Mouse (Mus musculus): ENCODE measurements around the gene Mok. TPM values are rescaled to one million over a fixed set of nuclear protein-coding genes. Genes with fewer than 3 reads are reported as not detected.

Mok gene
- polyA plus RNA-seq, 1 experiment: 3.3 TPM

GRCm38 (mm10) chr12:110865989-110866388 is 25.2 kb upstream of the Mok start:
- TF ChIP-seq SRF (IDR thresholded peaks at IDR 0.05; ENCODE audit: control insufficient read depth, insufficient read length, low read depth) (no peak), USF1 (IDR thresholded peaks at IDR 0.05; ENCODE audit: low read depth) (no peak), REST (IDR thresholded peaks at IDR 0.05; ENCODE audit: insufficient read depth, insufficient read length) (no peak), E2F4 (IDR thresholded peaks at IDR 0.05; ENCODE audit: insufficient read depth) (no peak), POLR2AphosphoS2 (IDR thresholded peaks at IDR 0.05; ENCODE audit: insufficient read length, low read depth) (no peak), MYOD1 (IDR thresholded peaks at IDR 0.05; ENCODE audit: control insufficient read depth in 1 of 3, insufficient read length in 2 of 3, low read depth in 2 of 3) (no peak), TCF12 (IDR thresholded peaks at IDR 0.05; ENCODE audit: insufficient read depth, poor library complexity, severe bottlenecking) (no peak), MAX (IDR thresholded peaks at IDR 0.05; ENCODE audit: low read depth) (no peak), TCF3 (IDR thresholded peaks at IDR 0.05; ENCODE audit: insufficient read length, low read depth) (no peak), CEBPB (IDR thresholded peaks at IDR 0.05; ENCODE audit: insufficient read depth, poor library complexity, severe bottlenecking) (no peak), POLR2A (IDR thresholded peaks at IDR 0.05; ENCODE audit: insufficient read length, low read depth) (no peak), MYOG (IDR thresholded peaks at IDR 0.05; ENCODE audit: control insufficient read depth in 1 of 3, insufficient read depth in 1 of 3, insufficient read length in 2 of 3, low read depth in 2 of 3) (no peak)
- Histone ChIP-seq H3K4me3 (no peak overlapping the region), H3K79me2 (ENCODE audit: control insufficient read depth, insufficient read depth) (no peaks in the 10 kb centered on the region), H3ac (ENCODE audit: control insufficient read depth, insufficient read length) (no peak overlapping the region), H3K4me2 (ENCODE audit: low read depth) (no peak overlapping the region), H3K27me3 (ENCODE audit: control insufficient read depth, insufficient read depth, insufficient read length) (no peaks in the 10 kb centered on the region), H3K36me3 (ENCODE audit: control insufficient read depth, insufficient read depth) (peaks cover 5% of the 10 kb centered on the region)

- Histone ChIP-seq H3ac (ENCODE audit: control insufficient read depth, insufficient read length) (no peak overlapping the region), H3K36me3 (ENCODE audit: control insufficient read depth, insufficient read depth) (peaks cover 5% of the 10 kb centered on the region), H3K4me2 (ENCODE audit: low read depth) (no peak overlapping the region), H3K27me3 (ENCODE audit: control insufficient read depth, insufficient read depth, insufficient read length) (no peaks in the 10 kb centered on the region), H3K79me2 (ENCODE audit: control insufficient read depth, insufficient read depth) (no peaks in the 10 kb centered on the region), H3K4me3 (no peak overlapping the region)
- TF ChIP-seq MYOG (IDR thresholded peaks at IDR 0.05; ENCODE audit: control insufficient read depth in 1 of 3, insufficient read depth in 1 of 3, insufficient read length in 2 of 3, low read depth in 2 of 3) (no peak), POLR2A (IDR thresholded peaks at IDR 0.05; ENCODE audit: insufficient read length, low read depth) (no peak)
These were observed 24.8 kb upstream of the Mok start for GRCm38 (mm10) chr12:110865571-110865970.

GRCm38 (mm10) chr12:110864008-110864407 is 23.3 kb upstream of the Mok start:
- Histone ChIP-seq H3K4me3 (no peak overlapping the region), H3K27me3 (ENCODE audit: control insufficient read depth, insufficient read depth, insufficient read length) (no peaks in the 10 kb centered on the region), H3K36me3 (ENCODE audit: control insufficient read depth, insufficient read depth) (peaks cover 5% of the 10 kb centered on the region), H3K79me2 (ENCODE audit: control insufficient read depth, insufficient read depth) (no peaks in the 10 kb centered on the region), H3ac (ENCODE audit: control insufficient read depth, insufficient read length) (no peak overlapping the region), H3K4me2 (ENCODE audit: low read depth) (no peak overlapping the region)
- TF ChIP-seq TCF12 (IDR thresholded peaks at IDR 0.05; ENCODE audit: insufficient read depth, poor library complexity, severe bottlenecking) (no peak), USF1 (IDR thresholded peaks at IDR 0.05; ENCODE audit: low read depth) (no peak), MAX (IDR thresholded peaks at IDR 0.05; ENCODE audit: low read depth) (no peak), SRF (IDR thresholded peaks at IDR 0.05; ENCODE audit: control insufficient read depth, insufficient read length, low read depth) (no peak), CEBPB (IDR thresholded peaks at IDR 0.05; ENCODE audit: insufficient read depth, poor library complexity, severe bottlenecking) (no peak), REST (IDR thresholded peaks at IDR 0.05; ENCODE audit: insufficient read depth, insufficient read length) (no peak), MYOG (IDR thresholded peaks at IDR 0.05; ENCODE audit: control insufficient read depth in 1 of 3, insufficient read depth in 1 of 3, insufficient read length in 2 of 3, low read depth in 2 of 3) (no peak)

GRCm38 (mm10) chr12:110861256-110861655 is 20.5 kb upstream of the Mok start:
- H3ac ChIP-seq (ENCODE audit: control insufficient read depth, insufficient read length): no peak overlapping the region
- H3K79me2 ChIP-seq (ENCODE audit: control insufficient read depth, insufficient read depth): no peaks in the 10 kb centered on the region
- TF ChIP-seq TCF12 (IDR thresholded peaks at IDR 0.05; ENCODE audit: insufficient read depth, poor library complexity, severe bottlenecking) (no peak), MYOD1 (IDR thresholded peaks at IDR 0.05; ENCODE audit: control insufficient read depth in 1 of 3, insufficient read length in 2 of 3, low read depth in 2 of 3) (no peak), POLR2A (IDR thresholded peaks at IDR 0.05; ENCODE audit: insufficient read length, low read depth) (no peak), POLR2AphosphoS2 (IDR thresholded peaks at IDR 0.05; ENCODE audit: insufficient read length, low read depth) (no peak), MYOG (IDR thresholded peaks at IDR 0.05; ENCODE audit: control insufficient read depth in 1 of 3, insufficient read depth in 1 of 3, insufficient read length in 2 of 3, low read depth in 2 of 3) (no peak), REST (IDR thresholded peaks at IDR 0.05; ENCODE audit: insufficient read depth, insufficient read length) (no peak), SRF (IDR thresholded peaks at IDR 0.05; ENCODE audit: control insufficient read depth, insufficient read length, low read depth) (no peak), CEBPB (IDR thresholded peaks at IDR 0.05; ENCODE audit: insufficient read depth, poor library complexity, severe bottlenecking) (no peak), E2F4 (IDR thresholded peaks at IDR 0.05; ENCODE audit: insufficient read depth) (no peak), MAX (IDR thresholded peaks at IDR 0.05; ENCODE audit: low read depth) (no peak), TCF3 (IDR thresholded peaks at IDR 0.05; ENCODE audit: insufficient read length, low read depth) (no peak), USF1 (IDR thresholded peaks at IDR 0.05; ENCODE audit: low read depth) (no peak)
- H3K4me3 ChIP-seq: no peak overlapping the region
- no peak overlapping the region for H3K4me2 ChIP-seq (ENCODE audit: low read depth)
- no peaks in the 10 kb centered on the region for H3K36me3 ChIP-seq (ENCODE audit: control insufficient read depth, insufficient read depth)
- H3K27me3 ChIP-seq (ENCODE audit: control insufficient read depth, insufficient read depth, insufficient read length): no peaks in the 10 kb centered on the region

GRCm38 (mm10) chr12:110860293-110860692 is 19.6 kb upstream of the Mok start:
- no peak overlapping the region for H3K4me3 ChIP-seq
- TF ChIP-seq POLR2A (IDR thresholded peaks at IDR 0.05; ENCODE audit: insufficient read length, low read depth) (no peak), TCF12 (IDR thresholded peaks at IDR 0.05; ENCODE audit: insufficient read depth, poor library complexity, severe bottlenecking) (no peak), SRF (IDR thresholded peaks at IDR 0.05; ENCODE audit: control insufficient read depth, insufficient read length, low read depth) (no peak), MAX (IDR thresholded peaks at IDR 0.05; ENCODE audit: low read depth) (no peak), POLR2AphosphoS2 (IDR thresholded peaks at IDR 0.05; ENCODE audit: insufficient read length, low read depth) (no peak), E2F4 (IDR thresholded peaks at IDR 0.05; ENCODE audit: insufficient read depth) (no peak), MYOD1 (IDR thresholded peaks at IDR 0.05; ENCODE audit: control insufficient read depth in 1 of 3, insufficient read length in 2 of 3, low read depth in 2 of 3) (no peak), MYOG (IDR thresholded peaks at IDR 0.05; ENCODE audit: control insufficient read depth in 1 of 3, insufficient read depth in 1 of 3, insufficient read length in 2 of 3, low read depth in 2 of 3) (no peak), TCF3 (IDR thresholded peaks at IDR 0.05; ENCODE audit: insufficient read length, low read depth) (no peak), REST (IDR thresholded peaks at IDR 0.05; ENCODE audit: insufficient read depth, insufficient read length) (no peak), USF1 (IDR thresholded peaks at IDR 0.05; ENCODE audit: low read depth) (no peak), CEBPB (IDR thresholded peaks at IDR 0.05; ENCODE audit: insufficient read depth, poor library complexity, severe bottlenecking) (no peak)
- no peaks in the 10 kb centered on the region for H3K27me3 ChIP-seq (ENCODE audit: control insufficient read depth, insufficient read depth, insufficient read length)
- no peak overlapping the region for H3K4me2 ChIP-seq (ENCODE audit: low read depth)
- no peaks in the 10 kb centered on the region for H3K79me2 ChIP-seq (ENCODE audit: control insufficient read depth, insufficient read depth)
- no peak overlapping the region for H3ac ChIP-seq (ENCODE audit: control insufficient read depth, insufficient read length)
- no peaks in the 10 kb centered on the region for H3K36me3 ChIP-seq (ENCODE audit: control insufficient read depth, insufficient read depth)
